Mouse (Mus musculus): ENCODE results near the gene C5ar2.

C5ar2 gene

DNA sequence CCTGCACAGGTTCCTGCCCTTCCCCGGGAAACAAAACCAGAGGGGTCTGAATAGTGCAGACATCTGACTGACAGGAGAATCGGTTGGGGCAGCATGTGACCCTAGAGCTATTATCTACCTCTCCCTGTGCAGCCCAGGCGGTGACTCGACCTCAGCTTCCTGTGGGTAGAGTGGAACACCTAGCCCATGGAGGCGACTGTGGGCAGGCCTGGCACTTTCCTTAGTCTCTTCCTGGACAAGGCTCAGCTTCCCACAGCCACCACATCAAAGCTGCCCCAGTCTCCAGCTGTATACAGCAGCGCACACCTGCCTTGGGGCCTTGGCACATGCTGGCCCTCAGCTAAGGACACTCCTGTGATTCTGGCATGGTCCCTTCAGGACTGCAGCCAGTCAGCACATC lies 42.8 kb downstream of the C5ar2 start:
- DNase-seq (ENCODE audit: low read depth, low spot score), result no peak

- DNase-seq (ENCODE audit: low read depth, low spot score), result no peak
Observed at GRCm38 (mm10) chr7:16198540-16198939, 45.4 kb downstream of the C5ar2 start.

GRCm38 (mm10) chr7:16197166-16197565 lies 46.8 kb downstream of the C5ar2 start:
- no peak for DNase-seq (ENCODE audit: low read depth, low spot score)

GRCm38 (mm10) chr7:16196616-16197015 lies 47.3 kb downstream of the C5ar2 start:
- peak; percentile 32 for DNase-seq (ENCODE audit: low read depth, low spot score)

DNA sequence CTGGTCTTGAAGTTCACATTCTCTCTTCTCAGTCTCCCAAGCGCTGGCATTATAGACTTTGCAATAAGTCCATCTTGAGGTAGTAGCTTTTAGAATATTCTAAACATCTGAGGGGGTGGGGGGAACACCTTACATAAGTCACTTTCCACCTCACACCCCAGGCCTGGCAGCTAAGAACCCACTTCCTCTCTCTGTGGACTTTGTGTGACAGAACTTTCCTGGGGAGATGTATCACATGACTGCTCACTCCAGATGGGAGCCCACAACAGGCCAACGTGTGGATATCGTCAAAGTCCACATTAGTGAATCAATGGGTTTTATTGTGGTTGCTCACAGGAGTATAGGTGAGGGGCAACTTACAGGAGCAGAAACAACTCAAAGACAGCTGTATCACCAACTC lies 50.3 kb downstream of the C5ar2 start:
- DNase-seq (ENCODE audit: low read depth, low spot score), result no peak

DNA sequence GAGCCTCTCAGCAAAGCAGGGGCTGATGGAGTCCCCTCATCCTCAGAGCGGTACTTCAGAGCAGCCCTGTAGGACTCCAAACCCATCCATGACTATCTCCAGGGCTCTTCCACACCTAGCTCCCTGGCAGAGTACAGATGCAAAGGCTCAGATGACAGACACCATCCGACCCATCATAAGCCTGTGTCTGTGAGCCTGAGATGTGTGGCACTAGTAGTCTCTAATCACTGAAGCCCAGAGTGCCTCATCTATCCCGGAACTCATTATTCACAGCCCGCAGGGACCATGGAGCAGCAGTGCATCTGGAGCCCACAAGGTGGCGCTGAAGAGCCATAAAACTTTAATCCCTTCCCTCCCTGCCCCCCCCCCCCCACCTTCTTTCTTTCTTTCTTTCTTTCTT lies 51.6 kb downstream of the C5ar2 start:
- peak; percentile 63 for DNase-seq (ENCODE audit: low read depth, low spot score)

- no peak for DNase-seq (ENCODE audit: low read depth, low spot score)
Observed at GRCm38 (mm10) chr7:16187494-16187893, 56.5 kb downstream of the C5ar2 start.
